Mouse (Mus musculus) forebrain, embryonic 12.5 days (tissue): ENCODE measurements around the gene Jag2. TPM values are rescaled to one million over a fixed set of nuclear protein-coding genes. Genes with fewer than 3 reads are reported as not detected.

Source experiments
- ATAC-seq: fragments of 200-750 bp; cut with Nextera tagmentation; 2 replicates; pipeline ENCODE4 v1.8.0; 2017; ENCODE audit warnings: moderate TSS enrichment; ENCODE audit not compliant: low FRiP score
- H3K27ac ChIP-seq: fragments of 300-500 bp; sonication (generic); 2 replicates; pipeline ENCODE4 v1.5.1; 2016; ENCODE audit warnings: mild to moderate bottlenecking
- H3K27me3 ChIP-seq: fragments of 300-500 bp; sonication (generic); 2 replicates; pipeline ENCODE4 v1.6.1; 2016; ENCODE audit warnings: mild to moderate bottlenecking
- H3K36me3 ChIP-seq: fragments of 300-500 bp; sonication (generic); replicated peaks from 2 replicates; pipeline ENCODE4 v1.6.1; 2016; ENCODE audit warnings: mild to moderate bottlenecking
- H3K4me1 ChIP-seq: fragments of 300-500 bp; sonication (generic); 2 replicates; pipeline ENCODE4 v1.6.1; 2016
- H3K4me2 ChIP-seq: fragments of 300-500 bp; sonication (generic); 2 replicates; pipeline ENCODE4 v1.6.1; 2016; ENCODE audit warnings: mild to moderate bottlenecking, moderate library complexity
- H3K4me3 ChIP-seq: fragments of 300-500 bp; sonication (generic); replicated peaks from 2 replicates; pipeline ENCODE4 v1.5.1; 2016; ENCODE audit warnings: mild to moderate bottlenecking
- H3K9ac ChIP-seq: fragments of 300-500 bp; sonication (generic); 2 replicates; pipeline ENCODE4 v1.6.1; 2016; ENCODE audit warnings: mild to moderate bottlenecking
- H3K9me3 ChIP-seq: fragments of 300-500 bp; sonication (generic); 2 replicates; pipeline ENCODE4 v1.6.1; 2016
- WGBS: fragments of 180-500 bp; shearing (Covaris S2); methylation state at CpG from one replicate; pipeline ENCODE4 v1.1.7; 2016; 5-methylcytosine and 5-hydroxymethylcytosine counted together
- polyA plus RNA-seq: library from polyadenylated mRNA; unstranded; fragments of >200 nt; fragmentation: Nextera tagmentation; extraction: Ambion mirVana; gene quantifications from 2 replicates; pipeline ENCODE4 v1.2.1, GENCODE M21; 2016

Jag2 gene
- 5.6 and 6.2 TPM in 2 replicates for polyA plus RNA-seq

- H3K4me1 ChIP-seq: peaks cover 28% of the 10 kb centered on the region
- H3K36me3 ChIP-seq: no peaks in the 10 kb centered on the region
- H3K9me3 ChIP-seq: no peaks in the 10 kb centered on the region
- H3K9ac ChIP-seq: peak within 1 kb of the TSS; percentile 56
- ATAC-seq: peak; percentile 58
- 1% methylated on average over 72 of the region's 85 CpGs for WGBS
- peak within 1 kb of the TSS; percentile 75 for H3K27ac ChIP-seq
- peaks cover 74% of the 10 kb centered on the region for H3K27me3 ChIP-seq
- peak within 1 kb of the TSS; percentile 87 for H3K4me2 ChIP-seq
- H3K4me3 ChIP-seq: peak within 1 kb of the TSS; percentile 58
Measured at GRCm38 (mm10) chr12:112929562-112930352, at the start of gene Jag2. Gene Jag2, minus strand, starts transcription at chr12:112929776.

- no peaks in the 10 kb centered on the region for H3K27me3 ChIP-seq
- H3K4me1 ChIP-seq: peaks cover 21% of the 10 kb centered on the region
- peak overlapping the region; percentile 80 for H3K9ac ChIP-seq
- H3K36me3 ChIP-seq: peaks cover 72% of the 10 kb centered on the region
- peak overlapping the region; percentile 72 for H3K4me3 ChIP-seq
- H3K27ac ChIP-seq: peak overlapping the region; percentile 90
- no peak for ATAC-seq
- H3K4me2 ChIP-seq: peak overlapping the region; percentile 89
- 40% methylated on average over 12 of the region's 12 CpGs for WGBS
- H3K9me3 ChIP-seq: no peaks in the 10 kb centered on the region
Measured at GRCm38 (mm10) chr12:112977156-112977555, 47.6 kb upstream of the Jag2 start.

- H3K4me2 ChIP-seq: peak within 1 kb of the TSS; percentile 89
- no peaks in the 10 kb centered on the region for H3K9me3 ChIP-seq
- H3K4me3 ChIP-seq: peak within 1 kb of the TSS; percentile 72
- under 1% methylated on average over 73 of the region's 80 CpGs for WGBS
- ATAC-seq: peak; percentile 97
- H3K27me3 ChIP-seq: no peaks in the 10 kb centered on the region
- peak within 1 kb of the TSS; percentile 90 for H3K27ac ChIP-seq
- peaks cover 21% of the 10 kb centered on the region for H3K4me1 ChIP-seq
- H3K36me3 ChIP-seq: peaks cover 72% of the 10 kb centered on the region
- H3K9ac ChIP-seq: peak within 1 kb of the TSS; percentile 80
Measured at GRCm38 (mm10) chr12:112976371-112977073, 46.9 kb upstream of the Jag2 start, which contains the start of gene Btbd6. Gene Btbd6, plus strand, starts transcription at chr12:112976482.

GRCm38 (mm10) chr12:112974736-112975135 lies 45.2 kb upstream of the Jag2 start:
- peaks cover 21% of the 10 kb centered on the region for H3K4me1 ChIP-seq
- no peak overlapping the region for H3K4me3 ChIP-seq
- H3K27ac ChIP-seq: no peak overlapping the region
- no peak for ATAC-seq
- H3K27me3 ChIP-seq: no peaks in the 10 kb centered on the region
- no peak overlapping the region for H3K4me2 ChIP-seq
- peaks cover 67% of the 10 kb centered on the region for H3K36me3 ChIP-seq
- 91% methylated on average over 9 of the region's 9 CpGs for WGBS
- H3K9me3 ChIP-seq: no peaks in the 10 kb centered on the region
- H3K9ac ChIP-seq: no peak overlapping the region

GRCm38 (mm10) chr12:112969616-112970015 lies 40.0 kb upstream of the Jag2 start:
- Histone ChIP-seq H3K4me2 (no peak overlapping the region), H3K9ac (no peak overlapping the region), H3K4me1 (no peaks in the 10 kb centered on the region), H3K9me3 (no peaks in the 10 kb centered on the region), H3K27ac (no peak overlapping the region), H3K36me3 (peaks cover 94% of the 10 kb centered on the region), H3K4me3 (no peak overlapping the region), H3K27me3 (no peaks in the 10 kb centered on the region)
- 91% methylated on average over 6 of the region's 6 CpGs for WGBS
- no peak for ATAC-seq

GRCm38 (mm10) chr12:112968943-112969342 lies 39.4 kb upstream of the Jag2 start:
- WGBS: 80% methylated on average over 8 of the region's 8 CpGs

GRCm38 (mm10) chr12:112965783-112966182 lies 36.2 kb upstream of the Jag2 start:
- Histone ChIP-seq H3K36me3 (peaks cover 97% of the 10 kb centered on the region), H3K4me2 (no peak overlapping the region), H3K27ac (no peak overlapping the region), H3K4me3 (no peak overlapping the region), H3K9ac (no peak overlapping the region), H3K9me3 (no peaks in the 10 kb centered on the region), H3K4me1 (no peaks in the 10 kb centered on the region), H3K27me3 (no peaks in the 10 kb centered on the region)
- WGBS: 95% methylated on average over 13 of the region's 13 CpGs
- no peak for ATAC-seq

More at GRCm38 (mm10) chr12:112968943-112969342, 39.4 kb upstream of the Jag2 start:
- no peak overlapping the region for H3K4me2 ChIP-seq
- H3K4me3 ChIP-seq: no peak overlapping the region
- H3K27me3 ChIP-seq: no peaks in the 10 kb centered on the region
- H3K4me1 ChIP-seq: no peaks in the 10 kb centered on the region
- peaks cover 95% of the 10 kb centered on the region for H3K36me3 ChIP-seq
- H3K9me3 ChIP-seq: no peaks in the 10 kb centered on the region
- H3K27ac ChIP-seq: no peak overlapping the region
- no peak for ATAC-seq
- no peak overlapping the region for H3K9ac ChIP-seq

- H3K36me3 ChIP-seq: peaks cover 77% of the 10 kb centered on the region
- 91% methylated on average over 5 of the region's 5 CpGs for WGBS
- H3K9ac ChIP-seq: no peak overlapping the region
- H3K4me2 ChIP-seq: no peak overlapping the region
- no peaks in the 10 kb centered on the region for H3K27me3 ChIP-seq
- no peak overlapping the region for H3K4me3 ChIP-seq
- ATAC-seq: no peak
- H3K27ac ChIP-seq: no peak overlapping the region
- H3K4me1 ChIP-seq: no peaks in the 10 kb centered on the region
- H3K9me3 ChIP-seq: no peaks in the 10 kb centered on the region
Measured at GRCm38 (mm10) chr12:112961872-112962271, 32.3 kb upstream of the Jag2 start.

GRCm38 (mm10) chr12:112961428-112961827 lies 31.9 kb upstream of the Jag2 start:
- Histone ChIP-seq H3K27ac (no peak overlapping the region), H3K9ac (no peak overlapping the region), H3K9me3 (no peaks in the 10 kb centered on the region), H3K4me2 (no peak overlapping the region), H3K27me3 (no peaks in the 10 kb centered on the region), H3K4me1 (no peaks in the 10 kb centered on the region), H3K4me3 (no peak overlapping the region), H3K36me3 (peaks cover 73% of the 10 kb centered on the region)
- WGBS: 93% methylated on average over 7 of the region's 7 CpGs
- ATAC-seq: no peak

- no peak for ATAC-seq
- 85% methylated on average over 8 of the region's 8 CpGs for WGBS
- H3K4me2 ChIP-seq: no peak overlapping the region
Measured at GRCm38 (mm10) chr12:112959421-112959820, 29.8 kb upstream of the Jag2 start.

GRCm38 (mm10) chr12:112958303-112958702 lies 28.7 kb upstream of the Jag2 start:
- peaks cover 42% of the 10 kb centered on the region for H3K36me3 ChIP-seq
- peak; percentile 50; the same call in 1 of the 2 replicates for ATAC-seq

More at GRCm38 (mm10) chr12:112959421-112959820, 29.8 kb upstream of the Jag2 start:
- no peak overlapping the region for H3K27ac ChIP-seq
- H3K4me1 ChIP-seq: no peaks in the 10 kb centered on the region
- H3K36me3 ChIP-seq: peaks cover 53% of the 10 kb centered on the region
- H3K27me3 ChIP-seq: no peaks in the 10 kb centered on the region
- no peaks in the 10 kb centered on the region for H3K9me3 ChIP-seq
- no peak overlapping the region for H3K9ac ChIP-seq
- H3K4me3 ChIP-seq: no peak overlapping the region

GRCm38 (mm10) chr12:112955800-112956199 lies 26.2 kb upstream of the Jag2 start:
- Histone ChIP-seq H3K27ac (no peak overlapping the region), H3K36me3 (peaks cover 17% of the 10 kb centered on the region), H3K27me3 (peaks cover 8% of the 10 kb centered on the region), H3K4me3 (no peak overlapping the region), H3K4me2 (no peak overlapping the region), H3K9me3 (no peaks in the 10 kb centered on the region), H3K4me1 (peaks cover 9% of the 10 kb centered on the region), H3K9ac (no peak overlapping the region)
- ATAC-seq: peak; percentile 48; the same call in 1 of the 2 replicates
- 27% methylated on average over 4 of the region's 4 CpGs for whole genome bisulfite sequencing

More at GRCm38 (mm10) chr12:112958303-112958702, 28.7 kb upstream of the Jag2 start:
- WGBS: 42% methylated on average over 4 of the region's 4 CpGs
- no peak overlapping the region for H3K9ac ChIP-seq
- H3K9me3 ChIP-seq: no peaks in the 10 kb centered on the region
- no peaks in the 10 kb centered on the region for H3K27me3 ChIP-seq
- no peak overlapping the region for H3K4me2 ChIP-seq
- H3K27ac ChIP-seq: no peak overlapping the region
- no peak overlapping the region for H3K4me3 ChIP-seq
- no peaks in the 10 kb centered on the region for H3K4me1 ChIP-seq
